Mouse (Mus musculus) kidney, adult 2 months (tissue): ENCODE results near the gene Arel1.

Experiments used
- CTCF ChIP-seq: fragments of 200-500 bp; conservative IDR thresholded peaks from 2 replicates; pipeline ENCODE4 v1.5.1; 2011; ENCODE audit warnings: low read depth, mild to moderate bottlenecking, control low read depth, low read length, moderate library complexity, mixed read lengths; ENCODE audit not compliant: insufficient read depth, insufficient read length
- POLR2A ChIP-seq: fragments of 200-500 bp; IDR thresholded peaks from one replicate; pipeline ENCODE4 v1.6.1; 2011; ENCODE audit warnings: low read depth, low read length, control low read depth

DNA sequence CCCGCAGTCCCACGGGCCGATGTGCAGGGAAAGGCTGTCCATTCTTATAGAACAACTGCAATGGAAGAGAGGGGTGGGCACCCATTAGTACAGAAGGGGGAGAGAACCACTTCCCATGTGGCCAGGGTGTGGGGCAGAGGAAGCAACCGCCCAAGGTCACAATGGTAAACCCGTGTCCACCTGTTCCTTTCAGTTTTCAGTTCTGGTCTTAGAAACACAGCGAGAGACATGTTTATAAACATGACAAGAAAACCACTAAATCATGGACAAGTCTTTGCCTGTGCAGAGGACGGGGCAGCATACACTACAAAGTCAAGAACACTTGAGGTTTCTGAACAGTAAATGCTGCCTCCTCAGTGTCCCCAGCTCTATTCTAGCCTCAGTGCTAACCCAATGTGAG lies 30.4 kb downstream of the Arel1 start:
- no peak for TF ChIP-seq POLR2A
- TF ChIP-seq CTCF: no peak
